Mouse (Mus musculus): Measurements from ENCODE around the gene 4921524J17Rik. TPM values are rescaled to one million over a fixed set of nuclear protein-coding genes. Genes with fewer than 3 reads are reported as not detected.

4921524J17Rik gene
- total RNA-seq, 2 experiments from 2014 or later = 20.0 to 23.3 TPM

- no peak for DNase-seq
- intact Hi-C loops (cut with DNase I) = no loop called here
Measured at GRCm38 (mm10) chr8:85393199-85393598, 39.4 kb downstream of the 4921524J17Rik start.

- DNase-seq = no peak
- intact Hi-C loops (cut with DNase I) = no loop called here
Measured at GRCm38 (mm10) chr8:85391438-85391837, 41.2 kb downstream of the 4921524J17Rik start.

- intact Hi-C loops (cut with DNase I) = no loop called here
- DNase-seq = peak; percentile 60
Measured at GRCm38 (mm10) chr8:85386205-85386604, 46.4 kb downstream of the 4921524J17Rik start, which contains the start of gene Mylk3. Gene Mylk3, minus strand, starts transcription at chr8:85386345.

GRCm38 (mm10) chr8:85381926-85382325 lies 50.7 kb downstream of the 4921524J17Rik start:
- intact Hi-C loops (cut with DNase I) = no loop called here

GRCm38 (mm10) chr8:85380824-85381209 lies 51.8 kb downstream of the 4921524J17Rik start:
- DNase-seq = no peak
- intact Hi-C loops (cut with DNase I) = no loop called here

More at GRCm38 (mm10) chr8:85381926-85382325, 50.7 kb downstream of the 4921524J17Rik start:
- DNase-seq = no peak

- intact Hi-C loops (cut with DNase I) = no loop called here
- no peak for DNase-seq
Measured at GRCm38 (mm10) chr8:85380123-85380823, 52.4 kb downstream of the 4921524J17Rik start.

- no peak for DNase-seq
- intact Hi-C loops (cut with DNase I) = no loop called here
Measured at GRCm38 (mm10) chr8:85379142-85379781, 53.4 kb downstream of the 4921524J17Rik start.

- intact Hi-C loops (cut with DNase I) = no loop called here
- DNase-seq = no peak
Measured at GRCm38 (mm10) chr8:85376516-85376915, 56.1 kb downstream of the 4921524J17Rik start.

- no peak for DNase-seq
Measured at GRCm38 (mm10) chr8:85374286-85374685, 58.3 kb downstream of the 4921524J17Rik start.

GRCm38 (mm10) chr8:85373435-85374039 lies 59.1 kb downstream of the 4921524J17Rik start:
- intact Hi-C loops (cut with DNase I) = no loop called here
- no peak for DNase-seq

More at GRCm38 (mm10) chr8:85374286-85374685, 58.3 kb downstream of the 4921524J17Rik start:
- intact Hi-C loops (cut with DNase I) = no loop called here

- intact Hi-C loops (cut with DNase I) = no loop called here
Measured at GRCm38 (mm10) chr8:85372465-85372839, 60.2 kb downstream of the 4921524J17Rik start.

GRCm38 (mm10) chr8:85371736-85372464 lies 60.7 kb downstream of the 4921524J17Rik start:
- no peak for DNase-seq
- intact Hi-C loops (cut with DNase I) = no loop called here

More at GRCm38 (mm10) chr8:85372465-85372839, 60.2 kb downstream of the 4921524J17Rik start:
- no peak for DNase-seq

GRCm38 (mm10) chr8:85365176-85365575 lies 67.5 kb downstream of the 4921524J17Rik start:
- intact Hi-C loops (cut with DNase I) = no loop called here
- no peak for DNase-seq

- DNase-seq = no peak
- intact Hi-C loops (cut with DNase I) = no loop called here
Measured at GRCm38 (mm10) chr8:85364628-85365027, 68.0 kb downstream of the 4921524J17Rik start.

- intact Hi-C loops (cut with DNase I) = no loop called here
- DNase-seq = no peak
Measured at GRCm38 (mm10) chr8:85363406-85363805, 69.2 kb downstream of the 4921524J17Rik start.

- intact Hi-C loops (cut with DNase I) = no loop called here
- DNase-seq = no peak
Measured at GRCm38 (mm10) chr8:85362211-85362610, 70.4 kb downstream of the 4921524J17Rik start.

Other genes starting within 250 kb of the 4921524J17Rik start
- not detected for gene Olfr371, start 206.8 kb downstream of the 4921524J17Rik start, total RNA-seq (2021)
- gene Orc6, start 133.2 kb downstream of the 4921524J17Rik start, total RNA-seq (2021) = 10 to 100 TPM; 45.3 to 45.9 TPM
- gene Vps35, start 133.0 kb downstream of the 4921524J17Rik start, total RNA-seq (2021) = 100 to 1,000 TPM; 144 to 149 TPM
- under 1 TPM; 0.12 to 0.20 TPM for gene Mylk3, start 46.5 kb downstream of the 4921524J17Rik start, total RNA-seq (2021)
- 10 to 100 TPM; 40.0 to 40.9 TPM for gene Gpt2, start 59.7 kb upstream of the 4921524J17Rik start, total RNA-seq (2021)
- 100 to 1,000 TPM; 158 to 169 TPM for gene Dnaja2, start 122.5 kb upstream of the 4921524J17Rik start, total RNA-seq (2021)

Data from left cerebral cortex, postnatal 4 days (tissue).